Mouse (Mus musculus) B cell, adult 62 days (primary cell): ENCODE measurements around the gene Zmym6. TPM values are rescaled to one million over a fixed set of nuclear protein-coding genes. Genes with fewer than 3 reads are reported as not detected.

Experiments used
- total RNA-seq: library from RNA; stranded (reverse); gene quantifications from 4 replicates; pipeline ENCODE4 v1.2.4, GENCODE M21; 2023

The Zmym6 gene
- total RNA-seq: 24.1 to 34.9 TPM (median 29.3 TPM) in 4 replicates

GRCm38 (mm10) chr4:127076875-127077548, at the start of gene Zmym6:
Gene Zmym6 (plus strand): TSS chr4:127077383.

DNA sequence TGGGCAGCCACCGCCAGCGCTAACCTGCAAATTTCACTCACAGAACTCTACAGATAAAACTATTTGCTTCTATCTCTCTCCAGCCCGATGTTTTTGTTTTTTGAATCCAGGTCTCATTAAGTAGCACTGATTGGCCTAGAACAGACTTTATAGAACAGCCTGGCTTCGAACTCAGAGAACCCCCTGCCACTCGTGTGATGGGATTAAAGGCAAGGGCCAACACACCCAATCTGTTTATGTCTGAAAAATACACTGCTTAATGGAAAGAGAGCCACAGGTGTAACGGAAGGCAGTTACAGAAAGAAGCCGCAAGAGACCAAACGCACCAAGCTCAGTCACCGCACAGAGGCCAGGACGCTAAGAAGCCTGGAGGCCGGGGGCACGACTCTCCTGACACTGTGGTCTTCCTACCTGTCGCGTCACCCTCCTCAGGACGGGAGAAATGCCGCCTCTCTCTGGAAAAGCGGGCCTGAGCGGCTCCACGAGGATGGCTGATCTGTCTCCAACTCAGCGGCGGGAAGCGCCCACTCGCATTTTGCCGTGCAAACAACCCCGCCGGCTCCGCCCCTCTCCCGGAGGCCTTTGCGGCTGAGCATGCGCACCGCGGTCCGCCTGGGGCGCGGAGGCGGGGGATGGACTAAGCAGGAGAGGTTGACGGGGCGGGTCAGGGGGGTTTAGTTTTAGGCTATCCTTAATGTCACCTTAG, 16.4 kb upstream of the Zmym6 start, which contains the start of gene Zmym1:
Gene Zmym1, minus strand, starts transcription at position 568 of the 706 bp plus-strand sequence.

DNA sequence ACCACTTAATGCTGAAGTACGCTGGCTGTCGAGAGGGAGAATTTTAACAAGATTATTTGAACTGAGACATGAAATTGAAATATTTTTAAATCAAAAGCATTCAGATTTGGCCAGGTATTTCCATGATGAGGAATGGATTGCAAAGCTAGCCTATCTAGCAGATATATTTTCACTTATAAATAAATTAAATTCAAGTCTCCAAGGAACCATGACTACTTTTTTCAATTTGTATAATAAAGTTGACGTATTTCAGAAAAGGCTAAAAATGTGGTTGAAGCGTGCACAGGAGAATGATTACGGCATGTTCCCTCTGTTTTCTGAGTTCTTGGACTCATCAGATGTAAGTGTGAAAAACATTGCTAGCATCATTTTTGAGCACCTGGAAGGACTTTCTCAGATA, 46.2 kb downstream of the Zmym6 start, which contains the start of gene Tmem35b:
Gene Tmem35b, plus strand, starts transcription at position 301 of the 400 bp plus-strand sequence.

GRCm38 (mm10) chr4:127168914-127169345, 91.7 kb downstream of the Zmym6 start, which contains the start of gene Dlgap3:
Gene Dlgap3 (plus strand): TSS chr4:127169204.

Other genes with a start within 250 kb of the Zmym6 start
- gene Zmym4, start 109.2 kb upstream of the Zmym6 start, total RNA-seq: 49.7 to 61.0 TPM (median 52.7 TPM) in 4 replicates
- 909 to 980 TPM (median 975 TPM) in 4 replicates for gene Sfpq, start 56.1 kb upstream of the Zmym6 start, total RNA-seq
- 11.4 to 17.4 TPM (median 14.5 TPM) in 4 replicates for gene Zmym1, start 16.2 kb upstream of the Zmym6 start, total RNA-seq
- gene Tmem35b, start 46.3 kb downstream of the Zmym6 start, total RNA-seq: 6.9 to 9.3 TPM (median 7.7 TPM) in 4 replicates
- 0.42 to 1.5 TPM (median 0.82 TPM) in 4 replicates for gene Dlgap3, start 91.8 kb downstream of the Zmym6 start, total RNA-seq
- 18.9 to 22.4 TPM (median 21.8 TPM) in 4 replicates for gene Smim12, start 166.4 kb downstream of the Zmym6 start, total RNA-seq
- gene Gja4, start 236.7 kb downstream of the Zmym6 start, total RNA-seq: not detected in 4 replicates